Mouse (Mus musculus): Measurements from ENCODE around the gene Ttc19. TPM values are rescaled to one million over a fixed set of nuclear protein-coding genes. Genes with fewer than 3 reads are reported as not detected.
"Not testable (repeated sequence)": the region's sequence is repeated elsewhere in the genome, so short reads cannot be mapped to it uniquely, and the experiment has no call there.

Ttc19 gene
- polyA plus RNA-seq, 1 experiment from 2014 or later: 21.0 TPM

- WGBS: 69% methylated on average over 5 of the region's 5 CpGs
- no peak for ATAC-seq (ENCODE audit: low FRiP score)
- DNase-seq (ENCODE audit: low spot score): no peak
- Histone ChIP-seq H3K27me3 (ENCODE audit: control insufficient read depth, insufficient read depth, low read length) (no peaks in the 10 kb centered on the region), H3K9me3 (ENCODE audit: control insufficient read depth, low read length) (no peaks in the 10 kb centered on the region), H3K4me1 (replicated peaks; ENCODE audit: control insufficient read depth, insufficient read depth, low read length) (peaks cover 4% of the 10 kb centered on the region; the same call in 1 of the 2 replicates), H3K27ac (ENCODE audit: low read depth, low read length) (no peak overlapping the region), H3K4me2 (replicated peaks; ENCODE audit: low read depth, low read length) (no peak overlapping the region), H3K9ac (ENCODE audit: low read depth, low read length) (no peak overlapping the region), H3K36me3 (ENCODE audit: control insufficient read depth, insufficient read depth, low read length) (no peaks in the 10 kb centered on the region), H3K4me3 (ENCODE audit: low read depth, low read length) (no peak overlapping the region)
Measured at GRCm38 (mm10) chr11:62270851-62271250, 10.4 kb upstream of the Ttc19 start.

GRCm38 (mm10) chr11:62277086-62277485 lies 4.2 kb upstream of the Ttc19 start:
- H3K4me2 ChIP-seq (replicated peaks; ENCODE audit: low read depth, low read length): no peak overlapping the region
- 56% methylated on average over 8 of the region's 8 CpGs for WGBS
- no peak overlapping the region for H3K4me3 ChIP-seq (ENCODE audit: low read depth, low read length)
- no peaks in the 10 kb centered on the region for H3K36me3 ChIP-seq (ENCODE audit: control insufficient read depth, insufficient read depth, low read length)
- no peak for DNase-seq (ENCODE audit: low spot score)
- no peak overlapping the region for H3K9ac ChIP-seq (ENCODE audit: low read depth, low read length)
- H3K4me1 ChIP-seq (replicated peaks; ENCODE audit: control insufficient read depth, insufficient read depth, low read length): no peaks in the 10 kb centered on the region; the same call in 1 of the 2 replicates
- H3K9me3 ChIP-seq (ENCODE audit: control insufficient read depth, low read length): no peaks in the 10 kb centered on the region
- no peak for ATAC-seq (ENCODE audit: low FRiP score)
- H3K27ac ChIP-seq (ENCODE audit: low read depth, low read length): no peak overlapping the region
- no peaks in the 10 kb centered on the region for H3K27me3 ChIP-seq (ENCODE audit: control insufficient read depth, insufficient read depth, low read length)

- ATAC-seq (ENCODE audit: low FRiP score) (no peak), DNase-seq (ENCODE audit: low spot score) (peak; percentile 82)
- H3K4me3 ChIP-seq (ENCODE audit: low read depth, low read length): no peak overlapping the region
- H3K27me3 ChIP-seq (ENCODE audit: control insufficient read depth, insufficient read depth, low read length): no peaks in the 10 kb centered on the region
- no peaks in the 10 kb centered on the region for H3K36me3 ChIP-seq (ENCODE audit: control insufficient read depth, insufficient read depth, low read length)
- H3K4me1 ChIP-seq (replicated peaks; ENCODE audit: control insufficient read depth, insufficient read depth, low read length): no peaks in the 10 kb centered on the region; the same call in 1 of the 2 replicates
- H3K4me2 ChIP-seq (replicated peaks; ENCODE audit: low read depth, low read length): no peak overlapping the region
- H3K27ac ChIP-seq (ENCODE audit: low read depth, low read length): no peak overlapping the region
- 29% methylated on average over 5 of the region's 5 CpGs for WGBS
- H3K9ac ChIP-seq (ENCODE audit: low read depth, low read length): no peak overlapping the region
- no peaks in the 10 kb centered on the region for H3K9me3 ChIP-seq (ENCODE audit: control insufficient read depth, low read length)
Measured at GRCm38 (mm10) chr11:62278027-62278426, 3.2 kb upstream of the Ttc19 start.

- Histone ChIP-seq H3K4me1 (replicated peaks; ENCODE audit: control insufficient read depth, insufficient read depth, low read length) (no peaks in the 10 kb centered on the region; the same call in 1 of the 2 replicates), H3K9me3 (ENCODE audit: control insufficient read depth, low read length) (no peaks in the 10 kb centered on the region), H3K36me3 (ENCODE audit: control insufficient read depth, insufficient read depth, low read length) (no peaks in the 10 kb centered on the region), H3K9ac (ENCODE audit: low read depth, low read length) (peak overlapping the region; percentile 89), H3K4me3 (ENCODE audit: low read depth, low read length) (peak overlapping the region; percentile 77), H3K27ac (ENCODE audit: low read depth, low read length) (peak overlapping the region; percentile 77), H3K4me2 (replicated peaks; ENCODE audit: low read depth, low read length) (peak overlapping the region; percentile 72), H3K27me3 (ENCODE audit: control insufficient read depth, insufficient read depth, low read length) (no peaks in the 10 kb centered on the region)
- ATAC-seq (ENCODE audit: low FRiP score) (peak; percentile 78), DNase-seq (ENCODE audit: low spot score) (no peak)
- WGBS: 2% methylated on average over 45 of the region's 57 CpGs
Measured at GRCm38 (mm10) chr11:62281601-62281997, 326 bp downstream of the Ttc19 start.

- H3K4me2 ChIP-seq (replicated peaks; ENCODE audit: low read depth, low read length); H3K9ac ChIP-seq (ENCODE audit: low read depth, low read length); DNase-seq (ENCODE audit: low spot score); H3K9me3 ChIP-seq (ENCODE audit: control insufficient read depth, low read length); H3K36me3 ChIP-seq (ENCODE audit: control insufficient read depth, insufficient read depth, low read length); H3K27ac ChIP-seq (ENCODE audit: low read depth, low read length); H3K4me3 ChIP-seq (ENCODE audit: low read depth, low read length); ATAC-seq (ENCODE audit: low FRiP score); H3K27me3 ChIP-seq (ENCODE audit: control insufficient read depth, insufficient read depth, low read length); H3K4me1 ChIP-seq (replicated peaks; ENCODE audit: control insufficient read depth, insufficient read depth, low read length): not testable (repeated sequence)
- 89% methylated on average over 3 of the region's 3 CpGs for WGBS
Measured at GRCm38 (mm10) chr11:62284020-62284419, 2.7 kb downstream of the Ttc19 start.

- DNase-seq (ENCODE audit: low spot score) (no peak), ATAC-seq (ENCODE audit: low FRiP score) (no peak)
- Histone ChIP-seq H3K9me3 (ENCODE audit: control insufficient read depth, low read length) (no peaks in the 10 kb centered on the region), H3K27me3 (ENCODE audit: control insufficient read depth, insufficient read depth, low read length) (no peaks in the 10 kb centered on the region), H3K36me3 (ENCODE audit: control insufficient read depth, insufficient read depth, low read length) (no peaks in the 10 kb centered on the region), H3K4me3 (ENCODE audit: low read depth, low read length) (no peak overlapping the region), H3K4me1 (replicated peaks; ENCODE audit: control insufficient read depth, insufficient read depth, low read length) (no peaks in the 10 kb centered on the region; the same call in 1 of the 2 replicates), H3K9ac (ENCODE audit: low read depth, low read length) (no peak overlapping the region), H3K27ac (ENCODE audit: low read depth, low read length) (no peak overlapping the region), H3K4me2 (replicated peaks; ENCODE audit: low read depth, low read length) (no peak overlapping the region)
- 93% methylated on average over 8 of the region's 8 CpGs for WGBS
Measured at GRCm38 (mm10) chr11:62285020-62285419, 3.7 kb downstream of the Ttc19 start.

GRCm38 (mm10) chr11:62287700-62288099 lies 6.4 kb downstream of the Ttc19 start:
- H3K27ac ChIP-seq (ENCODE audit: low read depth, low read length): no peak overlapping the region
- H3K27me3 ChIP-seq (ENCODE audit: control insufficient read depth, insufficient read depth, low read length): no peaks in the 10 kb centered on the region
- ATAC-seq (ENCODE audit: low FRiP score) (no peak), DNase-seq (ENCODE audit: low spot score) (no peak)
- no peak overlapping the region for H3K4me2 ChIP-seq (replicated peaks; ENCODE audit: low read depth, low read length)
- no peaks in the 10 kb centered on the region for H3K9me3 ChIP-seq (ENCODE audit: control insufficient read depth, low read length)
- WGBS: 84% methylated on average over 1 of the region's 1 CpGs
- no peak overlapping the region for H3K9ac ChIP-seq (ENCODE audit: low read depth, low read length)
- no peaks in the 10 kb centered on the region for H3K36me3 ChIP-seq (ENCODE audit: control insufficient read depth, insufficient read depth, low read length)
- no peak overlapping the region for H3K4me3 ChIP-seq (ENCODE audit: low read depth, low read length)
- no peaks in the 10 kb centered on the region for H3K4me1 ChIP-seq (replicated peaks; ENCODE audit: control insufficient read depth, insufficient read depth, low read length)

- ATAC-seq (ENCODE audit: low FRiP score) (no peak), DNase-seq (ENCODE audit: low spot score) (no peak)
- Histone ChIP-seq H3K27me3 (ENCODE audit: control insufficient read depth, insufficient read depth, low read length) (no peaks in the 10 kb centered on the region), H3K4me3 (ENCODE audit: low read depth, low read length) (no peak overlapping the region), H3K27ac (ENCODE audit: low read depth, low read length) (no peak overlapping the region), H3K4me1 (replicated peaks; ENCODE audit: control insufficient read depth, insufficient read depth, low read length) (no peaks in the 10 kb centered on the region), H3K36me3 (ENCODE audit: control insufficient read depth, insufficient read depth, low read length) (0 out of 2 replicates have a peak, but pooled peaks cover 2% of the 10 kb centered on the region), H3K9me3 (ENCODE audit: control insufficient read depth, low read length) (no peaks in the 10 kb centered on the region), H3K9ac (ENCODE audit: low read depth, low read length) (no peak overlapping the region), H3K4me2 (replicated peaks; ENCODE audit: low read depth, low read length) (no peak overlapping the region)
- WGBS: 97% methylated on average over 2 of the region's 2 CpGs
Measured at GRCm38 (mm10) chr11:62294121-62294520, 12.8 kb downstream of the Ttc19 start.

GRCm38 (mm10) chr11:62298883-62299282 lies 17.6 kb downstream of the Ttc19 start:
- no peak overlapping the region for H3K4me2 ChIP-seq (replicated peaks; ENCODE audit: low read depth, low read length)
- no peaks in the 10 kb centered on the region for H3K9me3 ChIP-seq (ENCODE audit: control insufficient read depth, low read length)
- ATAC-seq (ENCODE audit: low FRiP score) (no peak), DNase-seq (ENCODE audit: low spot score) (no peak)
- H3K9ac ChIP-seq (ENCODE audit: low read depth, low read length): no peak overlapping the region
- H3K27me3 ChIP-seq (ENCODE audit: control insufficient read depth, insufficient read depth, low read length): no peaks in the 10 kb centered on the region
- 0 out of 2 replicates have a peak, but pooled peaks cover 2% of the 10 kb centered on the region for H3K36me3 ChIP-seq (ENCODE audit: control insufficient read depth, insufficient read depth, low read length)
- H3K4me1 ChIP-seq (replicated peaks; ENCODE audit: control insufficient read depth, insufficient read depth, low read length): 0 out of 2 replicates have a peak, but pooled peaks cover 2% of the 10 kb centered on the region
- 90% methylated on average over 6 of the region's 6 CpGs for WGBS
- no peak overlapping the region for H3K27ac ChIP-seq (ENCODE audit: low read depth, low read length)
- H3K4me3 ChIP-seq (ENCODE audit: low read depth, low read length): no peak overlapping the region
